Mouse (Mus musculus) C2C12 (cell line): ENCODE results near the gene Calm1. TPM values are rescaled to one million over a fixed set of nuclear protein-coding genes. Genes with fewer than 3 reads are reported as not detected.

ENCODE experiments used
- H3K27me3 ChIP-seq: one replicate; pipeline ENCODE4 v1.6.1; 2011; ENCODE audit not compliant: control insufficient read depth, insufficient read depth, insufficient read length
- H3K36me3 ChIP-seq: one replicate; pipeline ENCODE4 v1.6.1; 2011; ENCODE audit not compliant: control insufficient read depth, insufficient read depth
- H3K4me3 ChIP-seq: one replicate; pipeline ENCODE4 v1.5.1; 2011; ENCODE audit warnings: mild to moderate bottlenecking, control low read depth; ENCODE audit not compliant: poor library complexity, insufficient read depth, severe bottlenecking
- H3K79me2 ChIP-seq: one replicate; pipeline ENCODE4 v1.6.1; 2011; ENCODE audit not compliant: control insufficient read depth, insufficient read depth
- H3K79me3 ChIP-seq: one replicate; pipeline ENCODE4 v1.6.1; 2011; ENCODE audit warnings: low read depth, control low read depth
- H3ac ChIP-seq: one replicate; pipeline ENCODE3; 2011; ENCODE audit warnings: low read depth; ENCODE audit not compliant: control insufficient read depth, insufficient read length
- CEBPB ChIP-seq: IDR thresholded peaks from one replicate; pipeline ENCODE4 v1.6.1; 2011; ENCODE audit warnings: low read depth, mild to moderate bottlenecking, control low read depth, moderate library complexity
- CTCF ChIP-seq: IDR thresholded peaks from one replicate; pipeline ENCODE4 v1.5.1; 2011; ENCODE audit not compliant: control insufficient read depth, insufficient read depth, insufficient read length
- FOSL1 ChIP-seq: IDR thresholded peaks from one replicate; pipeline ENCODE4 v1.8.0; 2011; ENCODE audit warnings: mild to moderate bottlenecking, low read length; ENCODE audit not compliant: poor library complexity, insufficient read depth, severe bottlenecking
- MAX ChIP-seq: IDR thresholded peaks from one replicate; pipeline ENCODE4 v1.6.1; 2011; ENCODE audit warnings: mild to moderate bottlenecking, control low read depth
- MYOD1 ChIP-seq: IDR thresholded peaks from one replicate; pipeline ENCODE4 v1.6.1; 2011; ENCODE audit warnings: low read depth; ENCODE audit not compliant: control insufficient read depth, insufficient read length
- MYOG ChIP-seq: IDR thresholded peaks from one replicate; pipeline ENCODE4 v1.6.1; 2011; ENCODE audit not compliant: control insufficient read depth, insufficient read length; ENCODE audit errors: extremely low read depth
- USF1 ChIP-seq: IDR thresholded peaks from one replicate; pipeline ENCODE4 v1.6.1; 2011; ENCODE audit warnings: low read depth, mild to moderate bottlenecking, control low read depth, moderate library complexity
- polyA plus RNA-seq: library from polyadenylated mRNA; unstranded; fragments of >200 nt; fragmentation: generic; extraction: Trizol; gene quantifications from one replicate; pipeline ENCODE4 v1.2.1, GENCODE M21; 2012; ENCODE audit warnings: missing spikeins

Gene Calm1
- polyA plus RNA-seq, 1 experiment: 397 TPM

- TF ChIP-seq MYOG (no peak), MAX (no peak), CTCF (no peak), CEBPB (no peak), USF1 (no peak), MYOD1 (no peak), FOSL1 (no peak)
- peaks cover 42% of the 10 kb centered on the region for H3K79me2 ChIP-seq
- H3K79me3 ChIP-seq: peaks cover 38% of the 10 kb centered on the region
- H3K4me3 ChIP-seq: no peak overlapping the region
- peaks cover 74% of the 10 kb centered on the region for H3K36me3 ChIP-seq
- no peak overlapping the region for H3ac ChIP-seq
- H3K27me3 ChIP-seq: no peaks in the 10 kb centered on the region
Observed at GRCm38 (mm10) chr12:100206521-100206920, 7.3 kb downstream of the Calm1 start.

GRCm38 (mm10) chr12:100206926-100207325, 7.7 kb downstream of the Calm1 start:
- Histone ChIP-seq H3K36me3 (peaks cover 74% of the 10 kb centered on the region), H3ac (no peak overlapping the region), H3K79me3 (peaks cover 35% of the 10 kb centered on the region), H3K27me3 (no peaks in the 10 kb centered on the region), H3K4me3 (no peak overlapping the region), H3K79me2 (peaks cover 38% of the 10 kb centered on the region)
- TF ChIP-seq FOSL1: no peak
- no peak for TF ChIP-seq MYOG
- no peak for TF ChIP-seq CTCF
- TF ChIP-seq CEBPB: no peak
- TF ChIP-seq MYOD1: no peak
- no peak for TF ChIP-seq MAX
- no peak for TF ChIP-seq USF1

GRCm38 (mm10) chr12:100209701-100210478, 10.7 kb downstream of the Calm1 start:
- Histone ChIP-seq H3ac (no peak overlapping the region), H3K27me3 (no peaks in the 10 kb centered on the region), H3K36me3 (peaks cover 46% of the 10 kb centered on the region), H3K4me3 (no peak overlapping the region), H3K79me3 (peaks cover 6% of the 10 kb centered on the region), H3K79me2 (peaks cover 9% of the 10 kb centered on the region)
- no peak for TF ChIP-seq MYOG
- TF ChIP-seq CTCF: no peak
- no peak for TF ChIP-seq USF1
- no peak for TF ChIP-seq CEBPB
- no peak for TF ChIP-seq MAX
- no peak for TF ChIP-seq FOSL1
- TF ChIP-seq MYOD1: no peak

- Histone ChIP-seq H3ac (no peak overlapping the region), H3K79me2 (no peaks in the 10 kb centered on the region), H3K36me3 (peaks cover 35% of the 10 kb centered on the region), H3K4me3 (no peak overlapping the region), H3K27me3 (no peaks in the 10 kb centered on the region), H3K79me3 (no peaks in the 10 kb centered on the region)
- no peak for TF ChIP-seq CEBPB
- no peak for TF ChIP-seq MYOG
- TF ChIP-seq MAX: peak; percentile 73
- TF ChIP-seq FOSL1: no peak
Observed at GRCm38 (mm10) chr12:100210973-100211372, 11.7 kb downstream of the Calm1 start.

- Histone ChIP-seq H3K79me3 (no peaks in the 10 kb centered on the region), H3K27me3 (no peaks in the 10 kb centered on the region), H3ac (no peak overlapping the region), H3K79me2 (no peaks in the 10 kb centered on the region), H3K4me3 (no peak overlapping the region), H3K36me3 (peaks cover 28% of the 10 kb centered on the region)
- TF ChIP-seq MAX (no peak), CTCF (no peak), FOSL1 (no peak), MYOG (no peak), USF1 (no peak), CEBPB (no peak), MYOD1 (no peak)
Observed at GRCm38 (mm10) chr12:100211453-100212185, 12.4 kb downstream of the Calm1 start.

GRCm38 (mm10) chr12:100212397-100212796, 13.2 kb downstream of the Calm1 start:
- Histone ChIP-seq H3K79me3 (no peaks in the 10 kb centered on the region), H3K79me2 (no peaks in the 10 kb centered on the region), H3K4me3 (no peak overlapping the region), H3K36me3 (peaks cover 20% of the 10 kb centered on the region), H3K27me3 (no peaks in the 10 kb centered on the region), H3ac (no peak overlapping the region)
- TF ChIP-seq USF1 (no peak), CTCF (no peak), FOSL1 (no peak), MAX (no peak), CEBPB (no peak), MYOD1 (no peak), MYOG (no peak)
